Mouse (Mus musculus) kidney, adult 11 months (tissue): Measurements from ENCODE around the gene Ppp1r36.
"Not testable (repeated sequence)": the region's sequence is repeated elsewhere in the genome, so short reads cannot be mapped to it uniquely, and the experiment has no call there.

Experiments
- DNase-seq: peaks from one replicate; pipeline ENCODE4 v3.0.0; 2022

The Ppp1r36 gene

GRCm38 (mm10) chr12:76401674-76402073, 15.7 kb upstream of the Ppp1r36 start:
- DNase-seq: no peak

- DNase-seq: peak; percentile 15
These were observed 14.1 kb upstream of the Ppp1r36 start for GRCm38 (mm10) chr12:76402991-76403885.

DNA sequence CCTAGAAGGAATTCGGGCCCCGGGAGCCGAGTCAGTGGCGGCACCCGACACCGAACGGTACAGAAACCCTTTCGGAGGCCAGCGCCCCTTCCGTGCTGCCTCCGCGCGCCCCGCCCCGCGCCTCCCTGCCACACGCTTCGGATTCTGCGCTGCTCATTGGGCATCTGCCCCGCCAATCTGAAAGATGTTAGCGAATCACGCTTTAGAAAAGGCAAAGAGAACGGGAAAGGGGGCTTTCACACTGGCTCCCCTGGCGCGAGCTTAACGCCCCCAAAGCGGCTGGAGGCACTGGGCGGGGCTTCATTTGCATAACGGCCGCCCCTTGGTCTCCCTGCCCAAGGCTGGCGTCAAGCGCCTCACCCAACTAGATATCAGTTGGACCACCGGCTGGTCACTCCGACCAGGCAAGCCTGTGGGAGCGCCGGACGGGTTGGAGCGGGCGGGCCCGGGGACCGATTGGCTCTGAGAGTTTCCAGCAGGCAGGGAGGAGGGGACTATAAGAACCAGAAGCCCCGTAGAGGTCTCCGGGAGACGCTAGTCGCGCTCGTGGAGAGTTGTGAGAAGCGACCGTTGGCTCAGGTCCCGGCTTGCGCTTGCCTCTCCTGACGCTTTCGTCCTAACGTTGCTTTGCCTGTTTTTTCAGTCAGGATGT, 13.3 kb upstream of the Ppp1r36 start, which contains the start of gene Hspa2:
Gene Hspa2, plus strand, starts transcription at position 291 of the 652 bp plus-strand sequence.
- peak; percentile 100 for DNase-seq

- peak; percentile 35 for DNase-seq
These were observed 12.5 kb upstream of the Ppp1r36 start for GRCm38 (mm10) chr12:76404836-76405182.

DNA sequence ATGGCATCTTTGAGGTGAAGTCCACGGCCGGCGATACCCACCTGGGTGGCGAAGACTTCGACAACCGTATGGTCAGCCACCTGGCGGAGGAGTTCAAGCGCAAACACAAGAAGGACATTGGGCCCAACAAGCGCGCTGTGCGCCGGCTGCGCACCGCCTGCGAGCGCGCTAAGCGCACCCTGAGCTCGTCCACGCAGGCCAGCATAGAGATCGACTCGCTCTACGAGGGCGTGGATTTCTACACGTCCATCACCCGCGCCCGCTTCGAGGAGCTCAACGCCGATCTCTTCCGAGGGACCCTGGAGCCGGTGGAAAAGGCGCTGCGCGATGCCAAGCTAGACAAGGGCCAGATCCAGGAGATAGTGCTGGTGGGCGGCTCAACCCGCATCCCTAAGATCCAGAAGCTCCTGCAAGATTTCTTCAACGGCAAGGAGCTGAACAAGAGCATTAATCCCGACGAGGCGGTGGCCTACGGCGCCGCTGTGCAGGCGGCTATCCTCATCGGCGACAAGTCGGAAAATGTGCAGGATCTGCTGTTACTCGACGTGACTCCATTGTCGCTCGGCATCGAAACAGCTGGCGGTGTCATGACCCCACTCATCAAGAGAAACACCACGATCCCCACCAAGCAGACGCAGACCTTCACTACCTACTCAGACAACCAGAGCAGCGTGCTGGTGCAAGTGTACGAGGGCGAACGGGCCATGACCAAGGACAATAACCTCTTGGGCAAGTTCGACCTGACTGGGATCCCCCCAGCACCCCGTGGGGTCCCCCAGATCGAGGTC, 12.0 kb upstream of the Ppp1r36 start:
- DNase-seq: no peak

DNA sequence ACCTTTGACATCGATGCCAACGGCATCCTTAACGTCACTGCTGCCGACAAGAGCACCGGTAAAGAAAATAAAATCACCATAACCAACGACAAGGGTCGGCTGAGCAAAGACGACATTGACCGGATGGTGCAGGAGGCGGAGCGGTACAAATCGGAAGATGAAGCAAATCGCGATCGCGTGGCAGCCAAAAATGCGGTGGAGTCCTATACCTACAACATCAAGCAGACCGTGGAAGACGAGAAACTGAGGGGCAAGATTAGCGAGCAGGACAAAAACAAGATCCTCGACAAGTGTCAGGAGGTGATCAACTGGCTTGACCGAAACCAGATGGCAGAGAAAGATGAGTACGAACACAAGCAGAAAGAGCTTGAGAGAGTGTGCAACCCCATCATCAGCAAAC, 11.4 kb upstream of the Ppp1r36 start:
- DNase-seq: no peak

DNA sequence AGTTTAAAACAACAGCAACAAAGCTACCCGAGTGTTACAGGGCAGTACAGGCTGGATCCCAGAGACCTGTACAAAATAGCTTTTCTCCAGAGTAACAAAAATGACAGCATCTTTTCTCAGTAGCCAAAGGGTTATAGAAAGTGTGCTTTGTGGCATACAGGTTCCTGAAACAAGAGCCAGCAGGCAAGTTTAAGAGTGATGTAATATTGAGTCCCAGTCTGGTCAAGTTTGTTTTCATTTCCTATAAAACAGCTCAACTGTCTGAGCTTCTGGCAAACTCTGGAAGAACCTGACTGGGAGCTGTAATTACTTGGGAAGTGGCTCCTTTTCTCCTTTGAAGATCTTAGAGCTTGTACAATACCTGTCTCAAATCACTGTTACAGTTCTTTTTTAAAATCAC, 10.2 kb upstream of the Ppp1r36 start:
- DNase-seq: no peak

- no peak for DNase-seq
These were observed 8.2 kb upstream of the Ppp1r36 start for GRCm38 (mm10) chr12:76409166-76409565.

DNA sequence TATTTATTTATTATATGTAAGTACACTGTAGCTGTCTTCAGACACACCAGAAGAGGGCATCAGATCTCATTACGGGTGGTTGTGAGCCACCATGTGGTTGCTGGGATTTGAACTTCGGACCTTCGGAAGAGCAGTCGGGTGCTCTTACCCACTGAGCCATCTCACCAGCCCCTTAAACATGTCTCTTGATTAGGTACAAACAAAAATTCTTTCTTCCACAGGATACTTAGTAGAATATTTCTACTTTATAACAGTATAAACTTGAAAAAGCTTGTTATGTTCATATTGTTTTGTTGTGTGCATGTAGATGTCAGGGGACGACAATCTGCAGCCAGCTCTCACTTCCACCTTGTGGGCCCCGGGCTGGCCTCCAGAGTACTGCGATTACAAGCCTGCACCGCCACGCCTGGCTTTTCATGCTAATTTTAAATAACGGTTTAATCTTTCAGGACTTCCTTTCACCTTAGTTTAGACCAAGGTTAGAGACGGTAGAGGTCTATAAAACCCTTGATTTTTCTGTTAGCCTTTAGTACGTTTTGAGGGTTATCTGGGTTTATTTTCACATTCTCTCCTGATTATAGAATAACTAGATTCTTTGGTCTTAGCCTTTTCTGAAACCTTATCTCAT, 1.8 kb upstream of the Ppp1r36 start:
- no peak for DNase-seq

- no peak for DNase-seq
These were observed 1.0 kb downstream of the Ppp1r36 start for GRCm38 (mm10) chr12:76418346-76418745.

DNA sequence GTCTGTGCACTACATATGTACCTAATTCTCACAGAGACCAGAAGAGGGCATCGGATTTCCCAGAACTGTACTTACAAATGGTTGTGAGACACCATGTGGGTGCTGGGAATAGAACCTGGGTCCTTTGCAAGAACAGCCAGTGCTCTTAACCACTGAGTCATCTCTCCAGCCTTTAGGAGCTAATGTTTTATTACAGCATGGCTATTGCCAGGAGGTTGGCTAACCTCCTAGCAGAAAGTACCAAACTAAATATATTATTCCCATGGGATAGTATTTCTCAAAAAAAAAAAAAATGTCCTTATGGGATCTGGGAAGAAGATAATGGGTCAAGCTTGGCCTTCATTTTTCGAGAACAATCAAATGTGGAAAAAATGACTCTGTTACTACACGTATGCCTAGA, 7.9 kb downstream of the Ppp1r36 start:
- no peak for DNase-seq

DNA sequence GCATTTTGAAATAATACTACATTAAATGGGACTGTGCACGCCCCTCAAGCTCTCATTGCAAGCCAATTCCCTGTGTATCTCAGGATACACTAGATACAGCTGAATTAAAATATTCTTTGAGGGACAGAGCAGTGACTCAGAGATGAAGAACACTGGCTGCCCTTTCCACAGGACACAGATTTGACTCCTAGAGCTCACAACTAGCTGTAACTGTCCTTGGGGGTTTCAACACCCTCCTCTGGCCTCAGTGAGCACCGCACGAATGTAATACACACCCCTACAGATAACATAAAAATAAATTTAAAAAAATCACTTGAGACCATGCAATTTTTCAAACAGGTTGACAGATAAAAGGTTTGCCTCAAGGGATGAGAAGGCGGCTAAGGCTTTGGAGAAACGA, 10.2 kb downstream of the Ppp1r36 start:
- no peak for DNase-seq

DNA sequence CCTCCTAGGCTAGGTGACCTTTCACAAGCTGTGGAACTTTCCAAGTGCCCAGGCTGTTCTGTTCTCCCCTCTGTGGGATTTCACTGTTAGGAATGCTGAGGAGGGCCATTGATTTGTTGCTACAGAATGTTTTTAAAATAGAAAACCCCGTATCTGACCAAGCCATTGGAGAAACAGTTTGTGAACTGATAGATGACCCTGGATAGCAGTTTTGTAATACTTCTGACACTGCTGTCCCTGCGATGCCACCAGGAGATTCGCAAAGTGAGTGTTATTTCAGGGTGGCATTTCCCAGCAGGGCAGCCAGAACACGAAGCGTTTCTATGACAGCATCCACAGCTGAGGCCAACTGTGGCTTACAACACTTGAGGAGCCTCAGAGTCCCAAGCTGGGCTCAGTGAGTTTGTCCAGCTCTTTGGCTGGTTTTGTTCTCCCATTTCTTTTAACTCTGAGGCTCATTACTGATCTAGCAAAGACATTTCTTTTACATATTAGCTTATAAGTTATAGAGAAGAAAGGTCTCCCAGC, 13.6 kb downstream of the Ppp1r36 start:
- DNase-seq: no peak

- no peak for DNase-seq
These were observed 14.1 kb downstream of the Ppp1r36 start for GRCm38 (mm10) chr12:76431431-76431830.

GRCm38 (mm10) chr12:76434111-76434510, 16.8 kb downstream of the Ppp1r36 start:
- DNase-seq: no peak

DNA sequence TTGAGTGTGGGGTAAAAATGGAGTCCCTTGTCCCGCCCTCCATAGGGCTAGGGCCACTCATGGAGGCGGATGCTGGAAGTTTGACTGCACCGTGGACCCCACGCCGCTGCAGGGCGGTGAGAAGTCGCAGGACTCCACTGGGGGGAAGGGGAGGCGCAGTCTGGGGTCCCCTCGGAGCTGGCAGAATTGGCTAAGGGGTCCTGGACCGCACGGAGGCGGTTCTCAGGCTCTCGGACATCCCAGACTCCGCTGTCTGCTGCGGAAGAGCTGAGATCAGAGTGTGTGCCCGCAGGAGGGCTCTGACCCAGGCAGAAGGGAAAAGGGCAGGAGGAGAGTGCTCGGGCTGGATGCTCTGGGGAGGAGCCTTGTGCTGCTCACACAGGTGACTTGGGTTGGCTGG, 17.7 kb downstream of the Ppp1r36 start:
- no peak for DNase-seq

GRCm38 (mm10) chr12:76435549-76435948, 18.2 kb downstream of the Ppp1r36 start:
- no peak for DNase-seq

- not testable (repeated sequence) for DNase-seq
These were observed 26.1 kb downstream of the Ppp1r36 start for GRCm38 (mm10) chr12:76443488-76443887.

- peak; percentile 28 for DNase-seq
These were observed 27.0 kb downstream of the Ppp1r36 start for GRCm38 (mm10) chr12:76444359-76444772.

GRCm38 (mm10) chr12:76444862-76445261, 27.5 kb downstream of the Ppp1r36 start:
- no peak for DNase-seq

DNA sequence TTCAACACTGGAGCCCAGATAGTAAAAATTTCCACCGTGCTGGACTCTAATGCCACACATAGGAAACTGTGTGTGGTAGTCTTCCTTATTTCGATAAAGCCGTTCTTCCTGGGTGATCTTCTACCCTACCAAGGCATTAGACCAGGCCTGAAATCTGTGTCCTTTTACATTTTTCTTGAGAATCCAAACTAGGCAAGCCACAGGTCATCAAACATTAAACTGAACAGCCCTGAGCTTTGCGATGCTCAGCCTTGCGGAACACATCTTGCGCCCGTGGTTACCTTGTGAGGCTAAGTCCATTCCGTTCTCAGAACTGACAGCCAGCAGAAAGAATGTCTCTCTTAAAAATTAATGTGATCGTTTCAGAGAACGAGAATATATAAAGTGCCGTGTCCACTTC, 28.9 kb downstream of the Ppp1r36 start:
- DNase-seq: peak; percentile 80

- no peak for DNase-seq
These were observed 30.8 kb downstream of the Ppp1r36 start for GRCm38 (mm10) chr12:76448127-76448526.

- no peak for DNase-seq
These were observed 34.9 kb downstream of the Ppp1r36 start for GRCm38 (mm10) chr12:76452203-76452602.
